Mouse (Mus musculus): ENCODE results near the gene Trpm5. TPM values are rescaled to one million over a fixed set of nuclear protein-coding genes. Genes with fewer than 3 reads are reported as not detected.

The Trpm5 gene
- total RNA-seq, 2 experiments from 2014 or later: 0.38 TPM

- intact Hi-C loops (cut with DNase I): no loop called here
- DNase-seq: no peak
Measured at GRCm38 (mm10) chr7:143065692-143066091, 28.8 kb downstream of the Trpm5 start.

- intact Hi-C loops (cut with DNase I): no loop called here
- DNase-seq: peak; percentile 61
Measured at GRCm38 (mm10) chr7:143064226-143064625, 30.2 kb downstream of the Trpm5 start.

- intact Hi-C loops (cut with DNase I): no loop called here
Measured at GRCm38 (mm10) chr7:143062704-143063103, 31.7 kb downstream of the Trpm5 start.

DNA sequence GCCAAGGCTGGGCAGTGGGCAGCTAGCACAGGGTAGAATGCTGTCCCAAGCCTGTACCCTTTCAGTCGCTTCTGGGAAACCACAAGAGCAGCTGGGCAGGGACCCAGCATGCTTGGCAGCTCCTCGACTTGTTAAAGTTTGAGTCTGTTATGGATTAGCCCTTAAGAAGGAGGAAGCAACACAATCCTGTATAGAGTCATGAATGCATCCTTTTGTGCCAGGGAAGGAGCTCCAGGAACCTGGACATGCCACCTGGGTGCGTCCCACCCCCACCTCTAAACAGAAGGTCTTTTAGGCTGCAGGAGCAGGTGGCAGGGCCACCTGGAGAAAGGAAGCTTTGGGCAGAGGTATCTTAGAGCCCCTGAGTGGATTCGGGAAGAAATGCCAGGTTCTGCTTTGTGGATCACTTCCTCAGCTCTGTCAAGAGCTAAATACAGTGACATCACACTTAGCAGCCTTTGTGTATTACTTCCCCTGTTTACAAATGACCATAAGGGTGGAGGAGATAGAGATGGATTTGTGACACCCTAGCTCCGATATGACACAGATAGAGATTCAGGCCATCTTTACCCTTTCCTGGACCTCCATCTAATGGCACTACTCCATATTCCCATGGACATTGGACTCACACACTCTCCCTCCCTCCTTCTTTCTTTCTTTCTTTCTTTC is 35.1 kb downstream of the Trpm5 start:
- intact Hi-C loops (cut with DNase I): no loop called here
- peak; percentile 66 for DNase-seq

More at GRCm38 (mm10) chr7:143062704-143063103, 31.7 kb downstream of the Trpm5 start:
- no peak for DNase-seq

GRCm38 (mm10) chr7:143058221-143058697 is 36.2 kb downstream of the Trpm5 start:
- no peak for DNase-seq
- intact Hi-C loops (cut with DNase I): no loop called here

DNA sequence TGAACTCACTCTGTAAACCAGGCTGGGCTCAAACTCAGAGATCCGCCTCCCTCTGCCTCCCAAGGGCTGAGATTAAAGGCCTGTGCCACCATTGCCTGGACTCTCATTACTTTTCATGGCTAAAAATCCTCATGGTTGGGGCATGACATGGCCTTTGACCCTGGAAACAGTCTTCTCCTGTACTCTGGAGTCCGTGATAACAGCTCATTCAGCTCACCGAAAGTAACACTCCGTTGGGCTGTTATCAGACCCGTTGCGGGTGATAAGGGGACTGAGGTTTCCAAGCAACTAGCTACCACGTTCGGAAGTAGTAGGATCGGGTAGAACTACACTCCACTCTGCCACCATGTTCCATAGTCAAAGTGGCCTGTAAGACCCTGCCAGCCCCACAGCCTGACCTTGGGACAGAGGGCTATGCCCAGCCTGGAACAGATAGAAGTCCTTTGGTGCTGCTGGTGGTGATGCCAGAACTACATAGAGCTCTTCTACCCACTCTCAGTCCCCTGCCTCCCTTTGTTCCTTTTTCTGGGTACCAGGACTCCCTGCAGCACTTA is 36.7 kb downstream of the Trpm5 start:
- no peak for DNase-seq
- intact Hi-C loops (cut with DNase I): no loop called here

GRCm38 (mm10) chr7:143057023-143057422 is 37.4 kb downstream of the Trpm5 start:
- intact Hi-C loops (cut with DNase I): no loop called here

GRCm38 (mm10) chr7:143055499-143056186 is 38.8 kb downstream of the Trpm5 start:
- peak; percentile 43 for DNase-seq
- intact Hi-C loops (cut with DNase I): no loop called here

More at GRCm38 (mm10) chr7:143057023-143057422, 37.4 kb downstream of the Trpm5 start:
- DNase-seq: no peak

- DNase-seq: no peak
- intact Hi-C loops (cut with DNase I): no loop called here
Measured at GRCm38 (mm10) chr7:143055001-143055400, 39.4 kb downstream of the Trpm5 start.

- intact Hi-C loops (cut with DNase I): no loop called here
- no peak for DNase-seq
Measured at GRCm38 (mm10) chr7:143054612-143054965, 39.9 kb downstream of the Trpm5 start.

DNA sequence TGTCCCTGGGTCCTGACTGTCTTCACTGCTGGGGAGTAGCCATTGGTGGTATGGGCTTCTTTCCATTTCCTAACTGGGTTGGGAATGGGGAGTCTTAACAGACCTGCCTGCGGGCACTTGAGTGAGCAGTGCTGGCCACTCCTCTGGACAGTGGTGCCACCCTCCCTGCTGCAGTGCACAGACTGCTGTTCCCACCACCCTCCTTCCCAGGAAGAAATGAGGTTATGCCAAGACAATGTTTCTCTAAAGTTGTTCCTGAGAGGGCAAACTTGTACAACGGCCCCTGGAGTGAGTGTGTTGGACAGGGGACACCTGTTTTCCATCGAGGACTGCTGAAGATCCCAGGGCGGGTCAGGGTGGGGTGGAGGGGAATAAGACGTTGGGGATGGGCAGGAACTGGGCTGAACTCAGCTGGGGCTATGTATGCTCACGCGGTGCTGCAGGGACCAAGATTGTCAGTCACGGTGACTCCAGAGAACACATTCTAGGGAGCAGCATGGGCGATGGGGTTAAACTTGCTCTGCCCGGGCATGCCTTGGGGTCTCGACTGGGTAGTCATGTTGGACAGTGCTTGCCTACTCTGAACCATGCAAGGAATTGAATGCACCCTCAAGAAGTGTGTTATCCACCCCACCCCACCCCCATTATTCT is 40.4 kb downstream of the Trpm5 start:
- intact Hi-C loops (cut with DNase I): no loop called here
- DNase-seq: no peak

- peak; percentile 82 for DNase-seq
- intact Hi-C loops (cut with DNase I): no loop called here
Measured at GRCm38 (mm10) chr7:143053008-143053899, 41.2 kb downstream of the Trpm5 start.

GRCm38 (mm10) chr7:143052626-143053007 is 41.8 kb downstream of the Trpm5 start, which contains the start of gene Cd81:
Cd81 (plus strand) TSS chr7:143052739.
- intact Hi-C loops (cut with DNase I): no loop called here
- DNase-seq: peak; percentile 84

GRCm38 (mm10) chr7:143051316-143051715 is 43.1 kb downstream of the Trpm5 start:
- no peak for DNase-seq
- intact Hi-C loops (cut with DNase I): no loop called here

- intact Hi-C loops (cut with DNase I): no loop called here
- no peak for DNase-seq
Measured at GRCm38 (mm10) chr7:143049841-143050816, 44.3 kb downstream of the Trpm5 start.

DNA sequence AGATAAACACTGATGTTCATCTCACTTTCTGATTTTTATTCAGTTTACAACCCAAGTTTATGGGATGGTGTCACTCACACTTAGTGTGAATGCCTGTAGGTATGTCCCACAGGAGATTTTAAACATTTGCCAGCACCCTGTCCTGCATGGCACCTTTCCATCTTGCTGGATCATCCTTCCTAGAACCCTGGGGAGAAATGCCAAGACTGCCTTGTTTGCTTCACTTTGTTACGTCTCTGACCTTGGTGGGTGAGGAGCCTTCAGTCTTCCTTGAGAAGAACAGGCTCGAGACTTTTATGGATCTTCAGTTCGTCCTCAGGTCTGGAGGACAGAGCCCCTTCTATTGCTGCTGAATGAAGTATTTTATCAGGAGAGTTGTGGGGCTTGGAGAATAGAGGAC is 45.1 kb downstream of the Trpm5 start:
- intact Hi-C loops (cut with DNase I): no loop called here
- no peak for DNase-seq

DNA sequence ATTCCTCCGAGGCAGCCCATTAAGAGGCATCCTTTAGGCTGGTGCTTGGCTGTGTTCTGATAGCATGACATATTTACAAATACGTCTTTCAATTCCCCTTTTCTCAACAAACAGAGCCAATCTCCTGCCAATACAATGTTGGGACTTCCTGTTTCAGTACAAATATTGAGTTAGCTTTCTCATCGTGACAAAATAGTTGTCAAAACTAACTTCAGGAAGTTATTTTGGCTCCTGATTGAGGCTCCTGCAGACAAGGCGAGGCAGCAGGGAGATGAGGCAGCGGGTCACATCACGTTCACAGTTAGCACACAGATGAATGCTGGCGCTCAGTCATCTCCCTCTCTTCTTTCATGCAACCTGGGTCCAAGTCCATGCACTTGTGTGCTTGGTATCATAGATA is 48.1 kb downstream of the Trpm5 start:
- intact Hi-C loops (cut with DNase I): no loop called here

DNA sequence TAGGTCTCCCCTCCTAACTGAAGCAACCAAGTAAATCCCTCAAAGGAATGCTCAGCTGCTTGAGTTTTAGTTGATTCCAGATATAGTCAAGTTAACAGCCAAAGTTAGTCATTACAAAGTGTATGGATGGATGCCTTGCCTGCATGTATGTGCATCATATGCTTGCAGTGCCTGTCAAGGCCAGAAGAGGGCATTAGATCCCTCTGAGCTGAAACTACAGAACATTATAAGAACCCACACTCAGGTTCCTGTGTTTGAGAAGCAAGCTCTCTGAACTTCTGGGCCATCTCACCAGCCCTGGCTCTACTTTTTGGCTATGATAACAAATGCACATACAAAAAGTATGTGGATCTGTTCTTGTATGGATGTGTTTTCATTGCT is 49.6 kb downstream of the Trpm5 start:
- DNase-seq: no peak
- intact Hi-C loops (cut with DNase I): no loop called here

More for the DNA sequence above, 48.1 kb downstream of the Trpm5 start:
- no peak for DNase-seq

Measured in left cerebral cortex, postnatal 4 days (tissue).